Mouse (Mus musculus) midbrain, embryonic 10.5 days (tissue): ENCODE measurements around the gene Runx1. TPM values are rescaled to one million over a fixed set of nuclear protein-coding genes. Genes with fewer than 3 reads are reported as not detected.
A peak's percentile ranks its signal among the peaks of the same experiment; 100 is the strongest.

Source experiments
- DNase-seq: peaks from one replicate; pipeline ENCODE4 v3.0.0-alpha.2; 2017; ENCODE audit warnings: low spot score
- H3K27ac ChIP-seq: fragments of 300-500 bp; sonication (generic); replicated peaks from 2 replicates; pipeline ENCODE4 v1.5.1; 2016; ENCODE audit warnings: mild to moderate bottlenecking
- H3K27me3 ChIP-seq: fragments of 300-500 bp; sonication (generic); 2 replicates; pipeline ENCODE4 v1.6.1; 2016; ENCODE audit warnings: low read depth, mild to moderate bottlenecking; ENCODE audit not compliant: poor library complexity, severe bottlenecking
- H3K36me3 ChIP-seq: fragments of 300-500 bp; sonication (generic); 2 replicates; pipeline ENCODE4 v1.6.1; 2016; ENCODE audit warnings: mild to moderate bottlenecking, moderate library complexity
- H3K4me1 ChIP-seq: fragments of 300-500 bp; sonication (generic); 2 replicates; pipeline ENCODE4 v1.6.1; 2016
- H3K4me3 ChIP-seq: fragments of 300-500 bp; sonication (generic); 2 replicates; pipeline ENCODE4 v1.5.1; 2016; ENCODE audit warnings: mild to moderate bottlenecking, moderate library complexity
- H3K9me3 ChIP-seq: fragments of 300-500 bp; sonication (generic); replicated peaks from 2 replicates; pipeline ENCODE4 v1.6.1; 2016; ENCODE audit warnings: mild to moderate bottlenecking
- WGBS: fragments of 180-500 bp; shearing (Covaris S2); methylation state at CpG from one replicate; pipeline ENCODE4 v1.1.7; 2016; 5-methylcytosine and 5-hydroxymethylcytosine counted together
- polyA plus RNA-seq: library from polyadenylated mRNA; unstranded; fragments of >200 nt; fragmentation: Nextera tagmentation; extraction: Ambion mirVana; gene quantifications from 2 replicates; pipeline ENCODE4 v1.2.1, GENCODE M21; 2016

The Runx1 gene
- polyA plus RNA-seq, 1 experiment from 2014 or later = 1.0 TPM

DNA sequence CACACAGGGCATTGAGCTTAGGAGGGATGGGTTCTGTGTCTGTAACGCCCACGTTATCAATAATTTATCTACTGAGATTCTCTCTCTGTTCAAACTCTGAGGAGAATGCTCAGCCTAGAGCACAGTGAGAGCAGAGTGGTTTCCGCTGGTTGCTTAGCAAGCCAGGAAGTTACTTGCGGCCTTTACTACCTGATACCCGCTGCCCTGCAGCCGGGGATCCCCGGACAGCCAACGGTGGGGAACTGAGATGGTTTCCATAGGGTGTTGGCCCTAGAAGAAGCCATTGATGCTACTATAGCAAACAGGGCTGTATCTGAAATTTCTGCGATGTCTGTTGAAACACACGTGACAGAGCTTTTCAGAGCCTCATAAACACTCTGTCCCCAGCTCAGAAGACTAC lies 250.2 kb downstream of the Runx1 start:
- WGBS = 90% methylated on average over 10 of the region's 10 CpGs
- Histone ChIP-seq H3K27ac (no peak overlapping the region), H3K9me3 (no peaks in the 10 kb centered on the region), H3K4me1 (peaks cover 4% of the 10 kb centered on the region; the same call in 1 of the 2 replicates), H3K36me3 (no peaks in the 10 kb centered on the region), H3K4me3 (no peak overlapping the region), H3K27me3 (no peaks in the 10 kb centered on the region)
- DNase-seq = no peak

DNA sequence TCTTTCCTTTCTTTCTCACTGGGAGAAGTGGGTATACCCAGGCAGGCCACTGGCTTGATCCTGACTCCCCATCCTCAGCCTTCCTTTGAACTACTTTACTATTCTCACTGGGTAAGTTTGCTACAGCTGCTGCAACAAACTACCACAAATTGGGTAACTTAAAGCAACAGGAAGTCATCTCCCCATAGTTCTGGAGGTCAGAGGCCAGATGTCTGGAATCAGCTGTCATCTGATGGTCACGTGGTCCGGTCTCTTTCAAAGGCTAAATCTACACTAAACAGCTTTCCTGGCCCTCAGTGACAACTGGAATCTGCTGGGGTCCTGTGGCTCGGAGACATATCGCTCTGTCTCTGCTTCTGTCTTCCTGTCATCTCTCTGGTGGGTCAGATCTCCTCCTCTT lies 252.8 kb downstream of the Runx1 start:
- Histone ChIP-seq H3K27ac (no peak overlapping the region), H3K4me3 (no peak overlapping the region), H3K36me3 (no peaks in the 10 kb centered on the region), H3K4me1 (no peaks in the 10 kb centered on the region), H3K9me3 (no peaks in the 10 kb centered on the region), H3K27me3 (no peaks in the 10 kb centered on the region)
- whole genome bisulfite sequencing = 79% methylated on average over 4 of the region's 4 CpGs
- DNase-seq = no peak

DNA sequence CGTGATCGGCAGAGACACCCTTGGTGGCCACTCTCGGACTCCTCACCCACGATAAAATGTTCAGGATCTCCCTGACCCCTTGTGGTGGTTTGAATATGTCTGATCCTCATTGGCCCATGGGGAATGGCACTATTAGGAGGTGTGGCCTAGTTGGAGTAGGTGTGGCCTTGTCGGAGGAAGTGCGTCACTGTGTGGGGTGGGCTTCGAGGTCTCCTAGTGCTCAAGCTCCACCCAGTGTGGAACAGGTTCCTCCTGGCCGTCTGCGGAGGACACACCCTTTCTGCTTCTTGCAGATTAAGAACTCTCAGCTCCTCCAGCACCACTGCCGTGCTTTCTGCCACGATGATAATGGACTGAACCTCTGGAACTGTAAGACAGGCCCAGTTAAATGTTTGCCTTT lies 254.7 kb downstream of the Runx1 start:
- Histone ChIP-seq H3K27me3 (peaks cover 7% of the 10 kb centered on the region), H3K9me3 (no peaks in the 10 kb centered on the region), H3K36me3 (no peaks in the 10 kb centered on the region), H3K27ac (no peak overlapping the region), H3K4me1 (0 out of 2 replicates have a peak, but pooled peaks cover under 1% of the 10 kb centered on the region), H3K4me3 (no peak overlapping the region)
- no peak for DNase-seq
- WGBS = 92% methylated on average over 11 of the region's 11 CpGs

DNA sequence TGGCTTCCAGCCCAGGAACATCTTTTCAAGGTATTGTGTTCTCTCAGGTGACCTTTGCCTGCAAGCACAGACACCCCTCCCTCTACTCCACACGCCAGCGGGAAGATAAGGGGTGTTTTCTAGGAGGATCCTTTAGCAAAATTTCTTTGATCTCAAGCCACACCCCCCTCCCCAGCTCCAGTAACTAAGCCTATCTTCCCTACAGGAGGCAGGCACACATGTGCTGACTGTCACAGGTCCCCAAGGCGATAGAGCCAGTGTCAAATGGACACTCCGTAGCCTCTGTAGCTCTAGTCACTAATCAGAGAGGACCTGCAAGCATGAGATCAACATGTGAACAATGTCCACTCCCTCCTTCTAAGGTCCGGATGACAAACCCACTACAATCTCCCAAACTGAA lies 259.8 kb downstream of the Runx1 start:
- Histone ChIP-seq H3K27ac (no peak overlapping the region), H3K36me3 (no peaks in the 10 kb centered on the region), H3K9me3 (no peaks in the 10 kb centered on the region), H3K4me1 (peaks cover 5% of the 10 kb centered on the region; the same call in 1 of the 2 replicates), H3K4me3 (no peak overlapping the region), H3K27me3 (peaks cover 12% of the 10 kb centered on the region)
- WGBS = 33% methylated on average over 5 of the region's 5 CpGs
- no peak for DNase-seq

DNA sequence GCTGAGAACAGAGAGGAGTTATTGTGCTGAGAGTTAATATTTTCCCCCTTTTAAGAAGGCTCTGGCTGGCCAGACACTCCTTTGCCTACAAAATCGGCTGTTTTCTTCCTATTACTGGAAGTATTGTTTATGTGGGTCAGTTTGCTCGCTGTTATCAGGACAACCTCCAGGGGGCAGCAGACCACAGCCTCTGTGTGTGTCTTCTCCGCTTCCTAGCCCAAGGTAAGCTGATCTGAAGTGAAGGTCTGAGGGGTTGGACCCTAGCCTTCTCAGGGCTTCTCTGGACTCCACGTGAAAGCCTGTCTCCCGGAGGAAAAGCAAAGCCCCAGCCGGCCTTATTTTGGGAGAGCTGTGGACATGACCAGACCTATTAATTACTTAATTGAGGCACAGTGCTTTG lies 260.2 kb downstream of the Runx1 start:
- Histone ChIP-seq H3K36me3 (no peaks in the 10 kb centered on the region), H3K27ac (no peak overlapping the region), H3K4me3 (no peak overlapping the region), H3K27me3 (peaks cover 12% of the 10 kb centered on the region), H3K9me3 (no peaks in the 10 kb centered on the region), H3K4me1 (peaks cover 5% of the 10 kb centered on the region; the same call in 1 of the 2 replicates)
- peak; percentile 83 for DNase-seq
- WGBS = 10% methylated on average over 6 of the region's 6 CpGs

DNA sequence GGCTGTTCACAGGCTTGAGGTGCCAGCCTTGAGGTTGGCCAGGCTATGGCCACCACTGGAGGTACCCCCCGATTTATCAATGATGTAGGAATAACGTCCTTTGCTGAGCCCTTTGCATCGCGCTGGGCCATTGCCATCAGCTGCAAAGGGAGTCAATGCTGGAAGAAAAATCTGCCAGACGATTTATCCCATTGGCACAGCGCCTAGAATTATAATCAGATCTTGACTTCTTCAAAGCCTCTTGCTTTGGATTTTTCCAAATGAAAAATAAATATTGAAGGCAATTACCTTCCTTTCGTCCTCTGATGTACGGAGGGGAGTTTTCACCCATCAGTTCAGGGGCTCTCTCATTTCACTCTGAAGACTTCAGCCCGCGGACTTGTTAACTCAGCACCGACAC lies 260.7 kb downstream of the Runx1 start:
- no peak for DNase-seq
- WGBS = 84% methylated on average over 11 of the region's 11 CpGs

DNA sequence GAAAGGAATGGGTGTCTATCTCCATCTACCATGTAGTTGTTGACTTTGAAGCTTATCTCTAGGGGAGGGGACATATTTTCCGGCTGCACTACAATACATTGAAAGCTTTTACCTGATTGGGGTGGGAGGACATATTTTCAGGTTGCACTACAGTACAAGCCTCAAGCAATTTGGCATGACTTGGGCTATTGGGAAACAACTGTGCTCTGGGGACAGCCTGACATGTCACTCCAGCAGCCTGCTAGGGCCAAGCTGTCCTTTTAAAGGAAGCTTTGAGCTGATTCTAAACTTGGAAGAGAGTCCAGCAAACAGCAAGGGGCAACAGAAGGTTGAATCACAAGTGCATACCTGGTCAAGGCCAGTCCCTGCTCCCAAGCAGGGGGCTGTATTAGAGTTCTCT lies 270.9 kb downstream of the Runx1 start:
- no peak for DNase-seq
- Histone ChIP-seq H3K27me3 (no peaks in the 10 kb centered on the region), H3K36me3 (no peaks in the 10 kb centered on the region), H3K4me3 (no peak overlapping the region), H3K9me3 (no peaks in the 10 kb centered on the region), H3K27ac (no peak overlapping the region), H3K4me1 (no peaks in the 10 kb centered on the region)
- whole genome bisulfite sequencing = 88% methylated on average over 1 of the region's 1 CpGs

More for the DNA sequence above, 260.7 kb downstream of the Runx1 start:
- Histone ChIP-seq H3K36me3 (no peaks in the 10 kb centered on the region), H3K4me3 (no peak overlapping the region), H3K9me3 (no peaks in the 10 kb centered on the region), H3K27ac (no peak overlapping the region), H3K27me3 (peaks cover 12% of the 10 kb centered on the region), H3K4me1 (peaks cover 5% of the 10 kb centered on the region; the same call in 1 of the 2 replicates)

DNA sequence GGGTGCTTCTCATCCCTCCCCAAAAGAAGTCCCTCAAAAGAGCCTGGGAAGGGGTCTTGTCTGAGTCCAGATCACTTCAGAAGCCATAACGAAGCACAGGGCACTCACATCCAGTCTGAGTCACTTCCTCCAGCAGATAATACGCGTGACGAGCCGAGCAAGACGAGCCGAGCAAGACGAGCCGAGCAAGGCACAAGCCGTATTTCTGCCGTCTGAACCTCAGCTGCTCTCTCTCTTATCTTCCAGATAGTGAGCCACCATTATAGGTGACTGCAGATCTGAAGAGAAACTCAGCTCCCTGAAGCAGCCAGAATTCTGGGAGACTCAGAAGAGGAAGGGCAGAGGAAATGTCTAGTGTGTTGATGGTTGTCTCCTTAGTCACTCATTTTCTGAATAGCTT lies 273.1 kb downstream of the Runx1 start:
- Histone ChIP-seq H3K9me3 (no peaks in the 10 kb centered on the region), H3K27ac (no peak overlapping the region), H3K36me3 (no peaks in the 10 kb centered on the region), H3K4me1 (no peaks in the 10 kb centered on the region), H3K27me3 (no peaks in the 10 kb centered on the region), H3K4me3 (no peak overlapping the region)
- no peak for DNase-seq
- 84% methylated on average over 11 of the region's 11 CpGs for WGBS

DNA sequence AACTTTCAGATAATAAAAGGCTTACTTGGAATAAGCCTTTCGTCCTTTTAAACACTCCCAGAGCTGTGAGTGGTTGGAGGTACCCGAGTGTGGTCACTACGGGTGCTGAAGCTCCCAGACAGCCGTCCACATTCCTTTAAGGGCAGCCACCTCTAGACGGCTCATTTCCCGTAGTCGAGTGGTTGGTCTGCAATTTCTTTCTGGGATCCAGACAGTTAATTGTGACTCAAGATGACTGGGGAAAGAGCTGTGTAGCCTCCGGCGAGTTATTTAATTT lies 273.9 kb downstream of the Runx1 start:
- Histone ChIP-seq H3K9me3 (no peaks in the 10 kb centered on the region), H3K27me3 (no peaks in the 10 kb centered on the region), H3K4me3 (no peak overlapping the region), H3K27ac (no peak overlapping the region), H3K4me1 (no peaks in the 10 kb centered on the region), H3K36me3 (no peaks in the 10 kb centered on the region)
- DNase-seq = no peak
- 88% methylated on average over 9 of the region's 9 CpGs for WGBS
